Mouse (Mus musculus) myocyte (in vitro differentiated cells): ENCODE data around the gene AC170998.1. TPM values are rescaled to one million over a fixed set of nuclear protein-coding genes. Genes with fewer than 3 reads are reported as not detected.

ENCODE experiments used
- H3K27me3 ChIP-seq: one replicate; pipeline ENCODE4 v1.6.1; 2011; ENCODE audit not compliant: control insufficient read depth, insufficient read depth, insufficient read length
- H3K36me3 ChIP-seq: one replicate; pipeline ENCODE4 v1.6.1; 2011; ENCODE audit not compliant: control insufficient read depth, insufficient read depth
- H3K4me2 ChIP-seq: one replicate; pipeline ENCODE4 v1.6.1; 2011; ENCODE audit warnings: low read depth, control low read depth
- H3K4me3 ChIP-seq: one replicate; pipeline ENCODE4 v1.5.1; 2011; ENCODE audit warnings: mild to moderate bottlenecking, control low read depth, moderate library complexity
- H3K79me2 ChIP-seq: one replicate; pipeline ENCODE4 v1.6.1; 2011; ENCODE audit not compliant: control insufficient read depth, insufficient read depth
- H3ac ChIP-seq: one replicate; pipeline ENCODE4 v1.6.1; 2011; ENCODE audit not compliant: control insufficient read depth, insufficient read length
- CEBPB ChIP-seq: IDR thresholded peaks from 2 replicates; pipeline ENCODE4 v1.6.1; 2011; ENCODE audit warnings: mild to moderate bottlenecking, moderate library complexity; ENCODE audit not compliant: poor library complexity, insufficient read depth, severe bottlenecking
- E2F4 ChIP-seq: IDR thresholded peaks from one replicate; pipeline ENCODE4 v1.6.1; 2011; ENCODE audit warnings: mild to moderate bottlenecking, control low read depth, moderate library complexity; ENCODE audit not compliant: insufficient read depth
- MAX ChIP-seq: IDR thresholded peaks from one replicate; pipeline ENCODE4 v1.6.1; 2011; ENCODE audit warnings: low read depth, mild to moderate bottlenecking, control low read depth
- MYOD1 ChIP-seq, 3 experiments: IDR thresholded peaks; one replicate each; pipeline ENCODE4 v1.6.1; 2011; ENCODE audit warnings: control low read depth in 2 of 3, low read depth in 2 of 3, mild to moderate bottlenecking in 2 of 3, moderate library complexity in 1 of 3; ENCODE audit not compliant: insufficient read length in 2 of 3, control insufficient read depth in 1 of 3
- MYOG ChIP-seq, 3 experiments: IDR thresholded peaks; one replicate each; pipeline ENCODE4 v1.6.1; 2011; ENCODE audit warnings: control low read depth in 2 of 3, low read depth in 2 of 3, mild to moderate bottlenecking in 2 of 3; ENCODE audit not compliant: insufficient read length in 2 of 3, control insufficient read depth in 1 of 3, insufficient read depth in 1 of 3
- POLR2A ChIP-seq: IDR thresholded peaks from one replicate; pipeline ENCODE4 v1.6.1; 2011; ENCODE audit warnings: low read depth, mild to moderate bottlenecking, control low read depth, moderate library complexity; ENCODE audit not compliant: insufficient read length
- POLR2AphosphoS2 ChIP-seq: IDR thresholded peaks from one replicate; pipeline ENCODE4 v1.6.1; 2011; ENCODE audit warnings: low read depth, control low read depth; ENCODE audit not compliant: insufficient read length
- REST ChIP-seq: IDR thresholded peaks from one replicate; pipeline ENCODE4 v1.6.1; 2011; ENCODE audit warnings: mild to moderate bottlenecking, control low read depth, moderate library complexity; ENCODE audit not compliant: insufficient read depth, insufficient read length
- SRF ChIP-seq: IDR thresholded peaks from one replicate; pipeline ENCODE4 v1.6.1; 2011; ENCODE audit warnings: low read depth; ENCODE audit not compliant: control insufficient read depth, insufficient read length
- TCF12 ChIP-seq: IDR thresholded peaks from one replicate; pipeline ENCODE4 v1.6.1; 2011; ENCODE audit warnings: mild to moderate bottlenecking, control low read depth; ENCODE audit not compliant: poor library complexity, insufficient read depth, severe bottlenecking
- TCF3 ChIP-seq: IDR thresholded peaks from one replicate; pipeline ENCODE4 v1.6.1; 2011; ENCODE audit warnings: low read depth, control low read depth; ENCODE audit not compliant: insufficient read length
- USF1 ChIP-seq: IDR thresholded peaks from one replicate; pipeline ENCODE4 v1.6.1; 2011; ENCODE audit warnings: low read depth, mild to moderate bottlenecking, control low read depth, moderate library complexity
- polyA plus RNA-seq: library from polyadenylated mRNA; unstranded; fragments of >200 nt; fragmentation: generic; extraction: Trizol; gene quantifications from one replicate; pipeline ENCODE4 v1.2.1, GENCODE M21; 2012; ENCODE audit warnings: missing spikeins

Gene AC170998.1
- polyA plus RNA-seq, 1 experiment = not detected

DNA sequence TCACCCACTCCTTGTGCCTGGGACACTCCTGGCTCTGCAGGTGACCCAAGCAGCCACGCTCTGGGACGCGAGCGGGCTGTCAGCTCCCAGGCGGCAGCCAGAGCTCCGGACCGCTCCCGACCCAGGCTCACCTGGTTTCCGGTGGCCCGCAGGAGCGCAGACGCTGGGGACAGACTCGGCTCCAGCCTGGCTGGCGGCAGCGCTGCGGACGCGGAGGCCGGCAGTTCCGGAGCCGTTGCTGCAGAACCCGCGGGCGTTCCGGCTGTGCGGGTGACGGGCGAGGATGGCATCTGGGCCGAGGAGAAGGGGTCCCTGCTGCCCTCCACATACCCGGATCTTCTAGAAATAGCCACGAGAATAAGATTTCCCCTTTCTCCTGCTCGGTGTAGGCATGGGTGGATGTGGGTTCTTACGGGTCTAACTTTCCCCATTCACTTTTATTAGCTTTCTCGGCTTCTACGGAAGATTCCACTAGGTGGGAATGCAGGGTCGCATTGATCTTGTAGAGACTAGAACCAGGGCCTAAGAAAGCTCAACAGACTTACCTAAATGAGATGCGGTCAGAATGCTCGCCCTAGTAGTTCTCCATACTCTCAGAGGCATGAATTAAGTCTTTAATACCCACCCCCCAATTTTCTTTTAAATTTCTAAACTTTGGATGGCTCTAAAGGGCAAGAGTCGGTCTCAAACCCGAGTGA is 36.1 kb upstream of the AC170998.1 start, which contains the start of gene Slc26a8:
Gene Slc26a8, minus strand, starts transcription at position 648 of the 698 bp plus-strand sequence.
- H3K36me3 ChIP-seq = no peaks in the 10 kb centered on the region
- H3K79me2 ChIP-seq = peaks cover 30% of the 10 kb centered on the region
- TF ChIP-seq USF1 (no peak), CEBPB (no peak), E2F4 (no peak), MAX (no peak), MYOG (IDR thresholded peaks at IDR 0.05; ENCODE audit: control insufficient read depth in 1 of 3, insufficient read depth in 1 of 3, insufficient read length in 2 of 3, low read depth in 2 of 3) (no peak), POLR2A (no peak), SRF (no peak), MYOD1 (IDR thresholded peaks at IDR 0.05; ENCODE audit: control insufficient read depth in 1 of 3, insufficient read length in 2 of 3, low read depth in 2 of 3) (no peak), POLR2AphosphoS2 (no peak), TCF3 (no peak), REST (no peak), TCF12 (no peak)
- no peaks in the 10 kb centered on the region for H3K27me3 ChIP-seq
- peak within 1 kb of the TSS; percentile 96 for H3K4me2 ChIP-seq
- H3ac ChIP-seq = peak within 1 kb of the TSS; percentile 65
- peak within 1 kb of the TSS; percentile 60 for H3K4me3 ChIP-seq

DNA sequence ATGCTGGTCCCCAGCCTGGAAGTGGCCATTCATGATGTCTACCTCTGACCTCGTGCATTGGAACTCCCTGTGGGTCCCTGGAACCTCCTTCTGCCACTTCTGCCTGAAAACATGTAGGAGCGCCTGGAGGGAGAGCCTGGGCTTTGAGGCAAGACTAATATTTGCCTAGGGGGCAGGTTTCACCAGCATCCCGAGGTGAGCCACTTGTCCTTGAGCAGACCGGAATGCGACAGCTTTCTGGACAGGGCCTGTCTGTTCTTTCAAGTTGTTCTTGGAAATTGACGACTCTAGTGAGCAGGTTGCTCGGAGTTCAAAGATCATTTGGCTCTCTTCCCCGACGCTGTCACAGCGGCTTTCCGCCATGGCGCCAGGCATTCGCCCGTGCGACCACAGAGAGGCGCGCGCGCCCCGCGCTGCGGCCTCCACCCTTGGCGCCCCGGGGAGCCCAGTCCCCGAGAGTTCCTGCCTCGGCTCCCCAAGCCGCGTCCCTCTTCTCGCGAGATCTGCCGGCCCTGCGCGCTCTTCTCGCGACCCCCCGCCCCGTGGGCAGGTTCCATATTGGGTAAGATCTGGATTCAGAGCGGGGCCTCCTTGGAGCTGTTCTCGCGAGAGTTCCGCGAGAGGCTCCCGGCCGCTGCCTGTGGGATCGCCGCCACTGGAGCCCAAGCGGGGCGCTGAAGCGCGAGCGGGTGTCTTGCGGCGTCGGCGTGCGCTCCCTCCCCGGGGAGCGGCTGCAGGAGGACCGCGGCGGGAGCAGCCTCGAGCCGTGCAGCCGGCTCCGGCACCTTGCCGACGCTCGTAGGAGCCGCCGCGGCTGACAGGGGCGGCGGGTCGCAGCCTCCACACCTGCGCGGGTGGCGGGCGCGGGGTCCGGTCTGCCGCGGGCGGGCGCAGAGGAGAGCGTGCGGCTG is 34.9 kb upstream of the AC170998.1 start, which contains the start of gene Mapk14:
Gene Mapk14, plus strand, starts transcription at position 554 of the 911 bp plus-strand sequence.
- Histone ChIP-seq H3K4me2 (peak within 1 kb of the TSS; percentile 96), H3ac (peak within 1 kb of the TSS; percentile 65), H3K27me3 (no peaks in the 10 kb centered on the region), H3K4me3 (peak within 1 kb of the TSS; percentile 60), H3K79me2 (peaks cover 42% of the 10 kb centered on the region), H3K36me3 (no peaks in the 10 kb centered on the region)
- TF ChIP-seq POLR2A (peak; percentile 96), TCF12 (no peak), CEBPB (no peak), MYOD1 (IDR thresholded peaks at IDR 0.05; ENCODE audit: control insufficient read depth in 1 of 3, insufficient read length in 2 of 3, low read depth in 2 of 3) (no peak), SRF (peak; percentile 83), MYOG (IDR thresholded peaks at IDR 0.05; ENCODE audit: control insufficient read depth in 1 of 3, insufficient read depth in 1 of 3, insufficient read length in 2 of 3, low read depth in 2 of 3) (peak in 1 of 3 experiments; percentile 2), POLR2AphosphoS2 (peak; percentile 94), E2F4 (no peak), MAX (no peak), USF1 (no peak)

DNA sequence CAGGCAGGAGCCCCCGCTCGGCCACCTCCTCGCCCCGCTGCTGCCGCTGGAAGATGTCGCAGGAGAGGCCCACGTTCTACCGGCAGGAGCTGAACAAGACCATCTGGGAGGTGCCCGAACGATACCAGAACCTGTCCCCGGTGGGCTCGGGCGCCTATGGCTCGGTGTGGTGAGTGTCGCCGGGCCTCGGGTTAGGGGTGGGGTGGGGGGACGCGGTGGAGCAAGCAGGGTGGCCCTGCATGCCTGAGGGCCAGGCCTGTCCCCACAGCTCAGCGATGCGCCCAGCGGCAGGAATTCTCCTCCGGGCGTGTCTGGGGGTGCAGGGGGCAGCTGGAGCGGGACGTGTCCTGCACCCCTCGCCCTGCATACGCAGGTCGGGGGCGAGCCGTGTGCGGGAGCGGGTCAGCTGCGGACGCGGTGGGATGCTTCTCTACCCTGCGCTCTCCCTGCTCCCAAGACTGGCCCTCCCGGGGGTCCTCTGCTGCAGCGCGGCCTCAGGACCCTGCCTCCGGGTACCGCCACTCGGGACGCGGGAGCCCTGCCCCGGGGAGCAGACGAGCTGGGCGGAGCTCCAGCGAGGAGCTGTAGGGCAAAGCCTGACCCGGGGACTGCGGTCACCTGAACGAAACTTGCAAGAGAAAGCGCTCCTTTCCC is 34.1 kb upstream of the AC170998.1 start:
- Histone ChIP-seq H3K79me2 (peaks cover 50% of the 10 kb centered on the region), H3ac (peak overlapping the region; percentile 65), H3K4me2 (peak overlapping the region; percentile 89), H3K36me3 (no peaks in the 10 kb centered on the region), H3K4me3 (peak overlapping the region; percentile 60), H3K27me3 (no peaks in the 10 kb centered on the region)
- TF ChIP-seq POLR2A (no peak), MYOD1 (IDR thresholded peaks at IDR 0.05; ENCODE audit: control insufficient read depth in 1 of 3, insufficient read length in 2 of 3, low read depth in 2 of 3) (peak in 1 of 3 experiments; percentile 31)

DNA sequence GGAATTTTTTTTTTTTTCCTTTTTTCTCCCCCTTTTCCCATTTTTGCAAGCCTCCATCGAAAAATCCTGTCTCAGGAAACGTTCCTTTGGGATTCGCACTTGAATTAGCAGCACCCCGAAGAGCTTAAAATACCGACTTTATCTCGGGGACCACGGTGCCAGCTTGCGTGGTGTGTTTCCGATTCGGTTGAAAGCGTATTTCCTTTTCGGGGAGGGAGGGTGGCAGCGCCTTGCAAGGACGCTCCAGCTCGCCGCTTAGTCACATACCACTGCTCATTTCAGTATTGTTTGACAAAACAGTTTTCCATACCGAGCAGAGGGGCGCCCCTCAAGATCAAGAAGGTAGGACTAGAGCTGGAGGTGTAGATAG is 33.6 kb upstream of the AC170998.1 start:
- H3K4me3 ChIP-seq = peak overlapping the region; percentile 60
- TF ChIP-seq USF1 = no peak
- TF ChIP-seq SRF = no peak
- TF ChIP-seq MYOG (IDR thresholded peaks at IDR 0.05; ENCODE audit: control insufficient read depth in 1 of 3, insufficient read depth in 1 of 3, insufficient read length in 2 of 3, low read depth in 2 of 3) = no peak
- TF ChIP-seq E2F4 = no peak
- no peak for TF ChIP-seq MAX
- no peak for TF ChIP-seq TCF3
- TF ChIP-seq POLR2A = no peak
- TF ChIP-seq REST = no peak
- no peak for TF ChIP-seq MYOD1 (IDR thresholded peaks at IDR 0.05; ENCODE audit: control insufficient read depth in 1 of 3, insufficient read length in 2 of 3, low read depth in 2 of 3)
- TF ChIP-seq TCF12 = no peak
- no peak for TF ChIP-seq POLR2AphosphoS2
- TF ChIP-seq CEBPB = no peak
- H3K27me3 ChIP-seq = no peaks in the 10 kb centered on the region
- peak overlapping the region; percentile 65 for H3ac ChIP-seq
- H3K4me2 ChIP-seq = peak overlapping the region; percentile 89
- H3K79me2 ChIP-seq = peaks cover 55% of the 10 kb centered on the region
- no peaks in the 10 kb centered on the region for H3K36me3 ChIP-seq
